ENCODE assay signal across 8 mouse cellular contexts in genomic region chr2:60962671-60963421, GRCm38 (mm10). TPM values are rescaled to one million over a fixed set of nuclear protein-coding genes. Genes with fewer than 3 reads are reported as not detected.
A peak's percentile ranks its signal among the peaks of the same experiment; 100 is the strongest.
DNase-seq lines count a peak whose midpoint lies in the region; ATAC-seq and TF ChIP-seq lines count a peak whose summit lies in the region.

Gene Rbms1 (minus strand): TSS chr2:60963192.

- under 1% methylated on average over 51 of the region's 51 CpGs for WGBS in heart, embryonic 11.5 days (ENCODE audit: insufficient replicate concordance)
- WGBS in kidney, embryonic 15.5 days: 0% methylated on average over 44 of the region's 51 CpGs
- WGBS in limb, embryonic 14.5 days: under 1% methylated on average over 48 of the region's 51 CpGs
- under 1% methylated on average over 49 of the region's 51 CpGs for WGBS in midbrain, embryonic 15.5 days
- WGBS in stomach, embryonic 14.5 days: under 1% methylated on average over 45 of the region's 51 CpGs

- H3K4me1 ChIP-seq in heart, embryonic 11.5 days (ENCODE audit: control insufficient read depth, insufficient read depth, low read length): peaks cover 8% of the 10 kb centered on the region
- H3K4me1 ChIP-seq in kidney, embryonic 15.5 days: peaks cover 28% of the 10 kb centered on the region
- H3K4me1 ChIP-seq in limb, embryonic 14.5 days (ENCODE audit: control insufficient read depth, insufficient read depth, low read length): peaks cover 17% of the 10 kb centered on the region
- H3K4me1 ChIP-seq in midbrain, embryonic 15.5 days: peaks cover 18% of the 10 kb centered on the region
- peaks cover 10% of the 10 kb centered on the region; the same call in 1 of the 2 replicates for H3K4me1 ChIP-seq in stomach, embryonic 14.5 days (ENCODE audit: control insufficient read depth, insufficient read depth, low read length)

- H3K4me2 ChIP-seq in heart, embryonic 11.5 days: peak within 1 kb of the TSS; percentile 79
- peak within 1 kb of the TSS; percentile 65 for H3K4me2 ChIP-seq in kidney, embryonic 15.5 days
- H3K4me2 ChIP-seq in limb, embryonic 14.5 days (replicated peaks; ENCODE audit: low read depth, low read length, severe bottlenecking): peak within 1 kb of the TSS; percentile 63
- H3K4me2 ChIP-seq in midbrain, embryonic 15.5 days: peak within 1 kb of the TSS; percentile 88
- H3K4me2 ChIP-seq in stomach, embryonic 14.5 days (replicated peaks; ENCODE audit: low read depth, low read length): peak within 1 kb of the TSS; percentile 47

- no peaks in the 10 kb centered on the region for H3K9me3 ChIP-seq in heart, embryonic 11.5 days (replicated peaks; ENCODE audit: control insufficient read depth, low read length)
- no peaks in the 10 kb centered on the region for H3K9me3 ChIP-seq in kidney, embryonic 15.5 days (replicated peaks)
- H3K9me3 ChIP-seq in limb, embryonic 14.5 days (ENCODE audit: control insufficient read depth, low read length): no peaks in the 10 kb centered on the region
- H3K9me3 ChIP-seq in midbrain, embryonic 15.5 days: no peaks in the 10 kb centered on the region
- no peaks in the 10 kb centered on the region for H3K9me3 ChIP-seq in stomach, embryonic 14.5 days (ENCODE audit: control insufficient read depth, low read depth, low read length)

- no peaks in the 10 kb centered on the region for H3K27me3 ChIP-seq in heart, embryonic 11.5 days (ENCODE audit: control insufficient read depth, insufficient read depth, low read length)
- H3K27me3 ChIP-seq in kidney, embryonic 15.5 days: no peaks in the 10 kb centered on the region
- H3K27me3 ChIP-seq in limb, embryonic 14.5 days (ENCODE audit: control insufficient read depth, insufficient read depth, low read length): no peaks in the 10 kb centered on the region
- H3K27me3 ChIP-seq in midbrain, embryonic 15.5 days (replicated peaks): no peaks in the 10 kb centered on the region
- H3K27me3 ChIP-seq in stomach, embryonic 14.5 days (ENCODE audit: control insufficient read depth, insufficient read depth, low read length): no peaks in the 10 kb centered on the region

- H3K36me3 ChIP-seq in heart, embryonic 11.5 days (ENCODE audit: control insufficient read depth, insufficient read depth, low read length): no peaks in the 10 kb centered on the region
- H3K36me3 ChIP-seq in kidney, embryonic 15.5 days: no peaks in the 10 kb centered on the region
- no peaks in the 10 kb centered on the region for H3K36me3 ChIP-seq in limb, embryonic 14.5 days (ENCODE audit: control insufficient read depth, insufficient read depth, low read length)
- no peaks in the 10 kb centered on the region for H3K36me3 ChIP-seq in midbrain, embryonic 15.5 days (replicated peaks)
- H3K36me3 ChIP-seq in stomach, embryonic 14.5 days (ENCODE audit: control insufficient read depth, insufficient read depth, low read length): no peaks in the 10 kb centered on the region

- H3K27ac ChIP-seq in heart, embryonic 11.5 days (ENCODE audit: low read depth, low read length): peak within 1 kb of the TSS; percentile 98
- peak within 1 kb of the TSS; percentile 99 for H3K27ac ChIP-seq in kidney, embryonic 15.5 days
- H3K27ac ChIP-seq in limb, embryonic 14.5 days (replicated peaks; ENCODE audit: low read depth, low read length): peak within 1 kb of the TSS; percentile 96
- H3K27ac ChIP-seq in midbrain, embryonic 15.5 days: peak within 1 kb of the TSS; percentile 88
- peak within 1 kb of the TSS; percentile 99 for H3K27ac ChIP-seq in stomach, embryonic 14.5 days (ENCODE audit: low read length)

- peak within 1 kb of the TSS; percentile 95 for H3K9ac ChIP-seq in heart, embryonic 11.5 days (ENCODE audit: low read depth, low read length)
- H3K9ac ChIP-seq in kidney, embryonic 15.5 days: peak within 1 kb of the TSS; percentile 81
- peak within 1 kb of the TSS; percentile 87 for H3K9ac ChIP-seq in limb, embryonic 14.5 days (ENCODE audit: low read depth, low read length, severe bottlenecking)
- peak within 1 kb of the TSS; percentile 82 for H3K9ac ChIP-seq in midbrain, embryonic 15.5 days
- H3K9ac ChIP-seq in stomach, embryonic 14.5 days (replicated peaks; ENCODE audit: low read depth, low read length): peak within 1 kb of the TSS; percentile 91

- no peak for ATAC-seq in erythroblast, adult 5-6 weeks (replicated peaks; ENCODE audit: low FRiP score, poor library complexity, severe bottlenecking)
- peak; percentile 78 for ATAC-seq in heart, embryonic 11.5 days (replicated peaks; ENCODE audit: insufficient number of reproducible peaks, low FRiP score, low TSS enrichment)
- peak; percentile 75 for ATAC-seq in kidney, embryonic 15.5 days (replicated peaks; ENCODE audit: low FRiP score)
- ATAC-seq in limb, embryonic 14.5 days (ENCODE audit: low FRiP score, low read depth): peak; percentile 72
- peak; percentile 92 for ATAC-seq in midbrain, embryonic 15.5 days (replicated peaks)
- ATAC-seq in stomach, embryonic 14.5 days (ENCODE audit: insufficient number of reproducible peaks, insufficient read depth, low FRiP score, low read depth): peak; percentile 80

- peak; percentile 41 for DNase-seq in 416B (ENCODE audit: low read depth)
- DNase-seq in adrenal gland, postnatal 4 days (ENCODE audit: low spot score in 2 of 2): peak; percentile 49 to 50
- DNase-seq in limb, embryonic 14.5 days (ENCODE audit: low spot score): peak; percentile 66

- peak within 1 kb of the TSS; percentile 84 for H3K4me3 ChIP-seq in heart, embryonic 11.5 days (ENCODE audit: low read depth, low read length)
- peak within 1 kb of the TSS; percentile 76 for H3K4me3 ChIP-seq in kidney, embryonic 15.5 days (replicated peaks)
- H3K4me3 ChIP-seq in limb, embryonic 14.5 days (replicated peaks; ENCODE audit: low read length): peak within 1 kb of the TSS; percentile 61
- H3K4me3 ChIP-seq in midbrain, embryonic 15.5 days: peak within 1 kb of the TSS; percentile 75
- H3K4me3 ChIP-seq in stomach, embryonic 14.5 days (ENCODE audit: low read depth, low read length): peak within 1 kb of the TSS; percentile 88

- peak; percentile 57; the same call in 1 of the 2 replicates for TF ChIP-seq POLR2A in limb, embryonic 14.5 days (IDR thresholded peaks at IDR 0.05; ENCODE audit: borderline replicate concordance, extremely low read depth, insufficient read depth, insufficient read length)

RNA-seq across cellular contexts. Expression of gene Rbms1, which starts in this region (rescaled TPM):
- 100 to 1,000 TPM in 1 of 2 experiments, 10 to 100 TPM in 1; 93.4 to 102 TPM for total RNA-seq in adrenal gland, postnatal 4 days (2021)
- 18.3 and 18.8 TPM in 2 replicates for total RNA-seq in erythroblast, adult 5-6 weeks (2015; ENCODE audit: low replicate concordance)
- total RNA-seq in erythroblast, adult 5-6 weeks (2017; ENCODE audit: low replicate concordance): 9.3 and 17.9 TPM in 2 replicates
- polyA plus RNA-seq in heart, embryonic 11.5 days (2014; fragmentation: Nextera tagmentation; extraction: Ambion mirVana): 101 and 121 TPM in 2 replicates
- polyA plus RNA-seq in kidney, embryonic 15.5 days (2015; fragmentation: Nextera tagmentation; extraction: Ambion mirVana): 109 and 117 TPM in 2 replicates
- 84.9 and 119 TPM in 2 replicates for polyA plus RNA-seq in limb, embryonic 14.5 days (2012; rRNA removed)
- polyA plus RNA-seq in limb, embryonic 14.5 days (2014; fragmentation: Nextera tagmentation; extraction: Ambion mirVana): 118 and 131 TPM in 2 replicates
- 50.5 and 50.9 TPM in 2 replicates for polyA plus RNA-seq in midbrain, embryonic 15.5 days (2015; fragmentation: Nextera tagmentation; extraction: Ambion mirVana)
- polyA plus RNA-seq in stomach, embryonic 14.5 days (2014; fragmentation: Nextera tagmentation; extraction: Ambion mirVana): 138 and 146 TPM in 2 replicates

Comparison
In these comparisons a context has a peak if more than half of its experiments do, and no peak if none do; other contexts are left out.
1. RNA of gene Rbms1 (total RNA-seq): 93.4 to 102 TPM in adrenal gland, postnatal 4 days; 9.3 to 18.8 TPM in erythroblast, adult 5-6 weeks; every median in the first group is over 4 times any median in the second.
2. Peak in every context shown above with its lines, with median percentiles within 50 percentile points of each other: DNase-seq, H3K27ac ChIP-seq, H3K4me2 ChIP-seq, H3K4me3 ChIP-seq and H3K9ac ChIP-seq.